Mouse (Mus musculus) MEL (cell line): ENCODE data around the gene Cd68. TPM values are rescaled to one million over a fixed set of nuclear protein-coding genes. Genes with fewer than 3 reads are reported as not detected.

Source experiments
- DNase-seq: peaks from one replicate; pipeline ENCODE4 v3.0.0; 2011; ENCODE audit warnings: low read depth, low spot score
- H3K27ac ChIP-seq: 2 replicates; pipeline ENCODE4 v1.5.1; 2012; ENCODE audit warnings: low read depth, mild to moderate bottlenecking, control low read depth, low read length, moderate library complexity; ENCODE audit not compliant: control insufficient read depth
- H3K27me3 ChIP-seq, 2 experiments: fragments of 150-350 bp in 1 of 2; sonication (generic) in 1 of 2; 2 replicates each; pipeline ENCODE4 v1.6.1; 2012; ENCODE audit warnings: low read length in 2 of 2, mild to moderate bottlenecking in 2 of 2, improper control_type of control experiment in 1 of 2, moderate library complexity in 1 of 2; ENCODE audit not compliant: insufficient read depth in 2 of 2, control insufficient read depth in 1 of 2
- H3K36me3 ChIP-seq, 2 experiments: 2 replicates each; pipeline ENCODE4 v1.6.1; 2012 to 2014; ENCODE audit warnings: low read length in 2 of 2, improper control_type of control experiment in 1 of 2, inconsistent platforms in 1 of 2, mild to moderate bottlenecking in 1 of 2; ENCODE audit not compliant: insufficient read depth in 2 of 2, control insufficient read depth in 1 of 2
- H3K4me1 ChIP-seq, 2 experiments: fragments of 150-350 bp in 1 of 2; sonication (generic) in 1 of 2; 2 replicates each; pipeline ENCODE4 v1.6.1; 2012; ENCODE audit warnings: low read length in 2 of 2, improper control_type of control experiment in 1 of 2, mild to moderate bottlenecking in 1 of 2; ENCODE audit not compliant: insufficient read depth in 2 of 2, control insufficient read depth in 1 of 2
- H3K4me3 ChIP-seq, 2 experiments: fragments of 150-350 bp in 1 of 2; sonication (generic) in 1 of 2; 2 replicates each; pipeline ENCODE4 v1.5.1; 2012; ENCODE audit warnings: low read depth in 2 of 2, low read length in 2 of 2, mild to moderate bottlenecking in 2 of 2, moderate library complexity in 2 of 2, control low read depth in 1 of 2, improper control_type of control experiment in 1 of 2; ENCODE audit not compliant: control insufficient read depth in 1 of 2, insufficient read depth in 1 of 2
- H3K79me2 ChIP-seq: 2 replicates; pipeline ENCODE4 v1.6.1; 2012; ENCODE audit warnings: mild to moderate bottlenecking, low read length, moderate library complexity; ENCODE audit not compliant: control insufficient read depth, poor library complexity, insufficient read depth
- H3K9ac ChIP-seq: 2 replicates; pipeline ENCODE4 v1.6.1; 2012; ENCODE audit warnings: low read depth, mild to moderate bottlenecking, control low read depth, low read length, moderate library complexity; ENCODE audit not compliant: control insufficient read depth, poor library complexity, severe bottlenecking
- H3K9me3 ChIP-seq: fragments of 150-350 bp; sonication (generic); replicated peaks from 2 replicates; pipeline ENCODE4 v1.6.1; 2012; ENCODE audit warnings: mild to moderate bottlenecking, low read length, improper control_type of control experiment, moderate library complexity; ENCODE audit not compliant: insufficient read depth
- CTCF ChIP-seq, 3 experiments: IDR thresholded peaks in 2 of 3; conservative IDR thresholded peaks in 1 of 3; 2 replicates each; pipeline ENCODE4 v1.5.1; 2011 to 2012; ENCODE audit warnings: low read length in 3 of 3, low read depth in 2 of 3, mild to moderate bottlenecking in 2 of 3, improper control_type of control experiment in 1 of 3, inconsistent platforms in 1 of 3, mixed read lengths in 1 of 3, moderate library complexity in 1 of 3; ENCODE audit not compliant: control insufficient read depth in 1 of 3, insufficient read depth in 1 of 3, poor library complexity in 1 of 3, severe bottlenecking in 1 of 3
- MAFK ChIP-seq: IDR thresholded peaks from 2 replicates; pipeline ENCODE4 v1.6.1; 2011; ENCODE audit warnings: low read depth, mild to moderate bottlenecking, low read length, improper control_type of control experiment, borderline replicate concordance
- MAZ ChIP-seq: IDR thresholded peaks from 2 replicates; pipeline ENCODE4 v1.6.1; 2012; ENCODE audit warnings: low read depth, mild to moderate bottlenecking, inconsistent platforms, low read length, improper control_type of control experiment
- POLR2A ChIP-seq, 2 experiments: IDR thresholded peaks; 2 replicates each; pipeline ENCODE4 v1.6.1; 2011 to 2012; ENCODE audit warnings: low read length in 2 of 2, mild to moderate bottlenecking in 2 of 2, control low read depth in 1 of 2, improper control_type of control experiment in 1 of 2, low read depth in 1 of 2, moderate library complexity in 1 of 2; ENCODE audit not compliant: control insufficient read depth in 1 of 2, insufficient read depth in 1 of 2, poor library complexity in 1 of 2
- POLR2AphosphoS5 ChIP-seq: IDR thresholded peaks from 2 replicates; pipeline ENCODE4 v1.6.1; 2012; ENCODE audit warnings: low read depth, borderline replicate concordance, mild to moderate bottlenecking, inconsistent platforms, low read length, moderate library complexity, mixed read lengths
- SMC3 ChIP-seq: IDR thresholded peaks from 2 replicates; pipeline ENCODE4 v1.6.1; 2011; ENCODE audit warnings: low read depth, low read length, improper control_type of control experiment
- TAL1 ChIP-seq: IDR thresholded peaks from 2 replicates; pipeline ENCODE4 v1.6.1; 2012; ENCODE audit warnings: mild to moderate bottlenecking, inconsistent platforms, low read length, moderate library complexity, mixed read lengths
- TBP ChIP-seq: IDR thresholded peaks from 2 replicates; pipeline ENCODE4 v1.8.0; 2011; ENCODE audit warnings: low read depth, low read length, improper control_type of control experiment
- TCF12 ChIP-seq: IDR thresholded peaks from 2 replicates; pipeline ENCODE4 v1.6.1; 2014; ENCODE audit warnings: low read depth, mild to moderate bottlenecking, inconsistent platforms, low read length, improper control_type of control experiment, moderate library complexity
- ZMIZ1 ChIP-seq: IDR thresholded peaks from 2 replicates; pipeline ENCODE4 v1.6.1; 2012; ENCODE audit warnings: low read depth, mild to moderate bottlenecking, inconsistent platforms, low read length, improper control_type of control experiment, moderate library complexity
- polyA plus RNA-seq, 2 experiments: library from polyadenylated mRNA; stranded (reverse) in 1 of 2; unstranded in 1 of 2; fragments of >175 nt in 1 of 2; fragments of >200 nt in 1 of 2; gene quantifications; 2 replicates each; pipeline versions ENCODE4 v1.2.1 to v1.2.4; 2012; ENCODE audit warnings: low replicate concordance in 2 of 2, low read depth in 1 of 2; ENCODE audit not compliant: insufficient read length in 2 of 2, insufficient read depth in 1 of 2, missing spikeins in 1 of 2
- total RNA-seq: library from RNA; depleted of rRNA; stranded (reverse); fragments of 300-350 nt; gene quantifications from 2 replicates; pipeline ENCODE4 v1.2.3, GENCODE M21; 2012

Gene Cd68
- total and polyA plus RNA-seq, 3 experiments: 5.3 to 19.8 TPM; not detected in 1

DNA sequence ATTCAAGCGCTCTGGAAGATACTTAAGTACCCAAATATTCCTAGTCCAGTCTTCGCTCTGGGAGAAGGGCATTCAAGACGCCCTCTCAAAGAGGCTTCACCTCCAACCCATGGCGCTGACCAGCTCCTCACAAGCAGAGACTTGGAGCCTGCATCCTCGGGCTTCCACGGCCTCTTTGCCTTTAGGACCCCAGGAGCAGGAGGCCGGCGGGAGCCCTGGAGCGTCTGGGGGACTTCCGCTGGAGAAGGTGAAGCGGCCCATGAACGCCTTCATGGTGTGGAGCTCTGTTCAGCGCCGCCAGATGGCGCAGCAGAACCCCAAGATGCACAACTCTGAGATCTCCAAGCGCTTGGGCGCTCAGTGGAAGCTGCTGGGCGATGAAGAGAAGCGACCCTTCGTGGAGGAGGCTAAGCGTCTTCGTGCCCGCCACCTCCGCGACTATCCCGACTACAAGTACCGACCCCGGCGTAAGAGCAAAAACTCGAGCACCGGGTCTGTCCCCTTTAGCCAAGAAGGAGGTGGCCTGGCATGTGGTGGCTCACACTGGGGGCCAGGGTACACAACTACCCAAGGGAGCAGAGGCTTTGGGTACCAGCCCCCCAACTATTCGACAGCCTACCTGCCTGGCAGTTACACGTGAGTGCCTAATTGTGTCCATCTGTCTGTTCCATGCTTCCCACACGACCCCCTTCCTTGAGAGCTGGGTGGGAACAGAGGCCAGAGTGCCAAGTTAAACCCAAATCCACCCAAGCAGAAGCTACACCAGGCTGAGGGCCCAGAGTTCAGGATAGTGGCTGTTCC lies 10.5 kb downstream of the Cd68 start, which contains the start of gene Sox15:
Sox15 (plus strand) TSS at position 51 of the 801 bp plus-strand sequence.
- H3K9ac ChIP-seq: no peak within 1 kb of the TSS
- no peaks in the 10 kb centered on the region for H3K79me2 ChIP-seq
- no peak within 1 kb of the TSS for H3K27ac ChIP-seq
- H3K9me3 ChIP-seq: no peaks in the 10 kb centered on the region
- peaks cover 0 to 4% of the 10 kb centered on the region in 2 experiments; a peak in 3 of 4 replicates for H3K4me1 ChIP-seq
- peaks cover 8 to 13% of the 10 kb centered on the region in 2 experiments for H3K36me3 ChIP-seq
- no peaks in the 10 kb centered on the region for H3K27me3 ChIP-seq
- no peak for DNase-seq
- TF ChIP-seq TBP: no peak
- no peak for TF ChIP-seq TAL1
- peak in 2 of 3 experiments; percentile 9 to 26; a peak in 2 of 6 replicates for TF ChIP-seq CTCF (IDR thresholded peaks at IDR 0.05 in 2 of 3, conservative IDR thresholded peaks at IDR 0.05 in 1 of 3; ENCODE audit: control insufficient read depth in 1 of 3, insufficient read depth in 1 of 3, low read depth in 2 of 3, low read length in 3 of 3, poor library complexity in 1 of 3, severe bottlenecking in 1 of 3)
- no peak for TF ChIP-seq MAZ
- H3K4me3 ChIP-seq: no peak within 1 kb of the TSS

DNA sequence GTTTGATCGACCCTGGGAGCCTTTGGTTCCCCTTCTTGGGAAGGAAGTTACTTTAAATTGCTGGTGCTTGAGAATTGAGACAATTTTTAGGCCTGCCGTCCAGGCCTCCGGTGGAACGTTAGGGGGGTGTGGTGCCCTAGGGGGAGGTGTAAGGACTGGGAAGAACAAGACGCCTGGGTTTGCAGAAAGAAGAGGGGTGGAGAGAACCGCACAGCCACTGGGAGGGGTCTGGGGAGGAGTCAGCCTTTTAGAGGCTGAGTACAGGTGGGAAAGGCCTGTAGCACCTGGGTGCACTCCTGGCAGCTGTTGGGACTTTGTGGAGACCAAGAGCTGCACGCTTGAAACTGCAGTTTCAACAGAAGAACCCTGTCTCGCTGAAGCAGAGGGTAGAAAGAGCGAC lies 11.2 kb downstream of the Cd68 start:
- no peaks in the 10 kb centered on the region for H3K27me3 ChIP-seq
- H3K9me3 ChIP-seq: no peaks in the 10 kb centered on the region
- no peaks in the 10 kb centered on the region for H3K79me2 ChIP-seq
- TF ChIP-seq POLR2A (IDR thresholded peaks at IDR 0.05; ENCODE audit: control insufficient read depth in 1 of 2, insufficient read depth in 1 of 2, low read depth in 1 of 2, low read length in 2 of 2, poor library complexity in 1 of 2) (0 out of 4 replicates have a peak, but pooled peaks of 1 of the 2 experiments have one; percentile 9), ZMIZ1 (no peak)
- H3K4me1 ChIP-seq: peaks cover 0 to 4% of the 10 kb centered on the region in 2 experiments; a peak in 3 of 4 replicates
- peaks cover 8 to 19% of the 10 kb centered on the region in 2 experiments for H3K36me3 ChIP-seq
- DNase-seq: no peak
- H3K27ac ChIP-seq: no peak overlapping the region
- no peak overlapping the region for H3K9ac ChIP-seq
- H3K4me3 ChIP-seq: no peak overlapping the region

DNA sequence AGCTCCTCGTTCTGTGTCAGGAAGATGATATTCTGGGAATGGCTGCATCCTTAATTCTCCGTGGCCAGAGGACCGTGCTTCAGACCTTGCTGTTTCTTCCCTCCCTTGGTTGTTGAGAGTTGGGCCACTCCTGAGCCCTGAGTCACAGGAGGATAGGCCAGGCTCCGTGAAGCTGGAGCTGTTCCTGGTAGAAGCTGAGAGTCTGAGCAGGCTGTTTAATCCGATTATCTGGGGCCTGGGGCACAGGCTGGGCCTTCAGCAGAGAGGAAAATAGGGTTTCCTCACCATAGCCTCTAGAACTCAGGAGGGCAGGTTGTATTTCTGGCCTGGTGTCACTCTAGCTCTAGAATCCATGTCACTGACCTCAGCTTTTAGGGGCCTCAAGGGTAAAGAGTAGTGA lies 12.6 kb downstream of the Cd68 start:
- DNase-seq: no peak
- H3K4me1 ChIP-seq: peaks cover 0 to 4% of the 10 kb centered on the region in 2 experiments; a peak in 3 of 4 replicates
- no peak for TF ChIP-seq MAZ
- no peak for TF ChIP-seq POLR2AphosphoS5
- TF ChIP-seq POLR2A (IDR thresholded peaks at IDR 0.05; ENCODE audit: control insufficient read depth in 1 of 2, insufficient read depth in 1 of 2, low read depth in 1 of 2, low read length in 2 of 2, poor library complexity in 1 of 2): no peak; a peak in 1 of 4 replicates
- no peak for TF ChIP-seq TCF12
- TF ChIP-seq SMC3: no peak
- no peak for TF ChIP-seq MAFK
- H3K36me3 ChIP-seq: peaks cover 8 to 26% of the 10 kb centered on the region in 2 experiments
- H3K9ac ChIP-seq: no peak overlapping the region
- H3K27ac ChIP-seq: no peak overlapping the region
- H3K27me3 ChIP-seq: no peaks in the 10 kb centered on the region
- no peaks in the 10 kb centered on the region for H3K9me3 ChIP-seq
- no peak overlapping the region for H3K4me3 ChIP-seq
- H3K79me2 ChIP-seq: no peaks in the 10 kb centered on the region
